Mouse (Mus musculus): Measurements from ENCODE around the gene Gphn. TPM values are rescaled to one million over a fixed set of nuclear protein-coding genes. Genes with fewer than 3 reads are reported as not detected.
A peak's percentile ranks its signal among the peaks of the same experiment; 100 is the strongest.

Gene Gphn
- 10 to 100 TPM; 66.2 to 71.3 TPM for total RNA-seq (2021)
- long read RNA-seq, experiment 1, transcript Gphn-202 (23 exons, 3,300 nt) = major isoform, 8 of 66 reads
- long read RNA-seq, experiment 1, partial matches to known transcripts = 10 of 66 reads
- long read RNA-seq, experiment 1, other reads (novel, unspliced or antisense) = 48 of 66 reads
- long read RNA-seq, experiment 2, transcript Gphn-202 (23 exons, 3,300 nt) = major isoform, 10 of 114 reads
- long read RNA-seq, experiment 2, partial matches to known transcripts = 11 of 114 reads
- long read RNA-seq, experiment 2, other reads (novel, unspliced or antisense) = 92 of 114 reads

DNA sequence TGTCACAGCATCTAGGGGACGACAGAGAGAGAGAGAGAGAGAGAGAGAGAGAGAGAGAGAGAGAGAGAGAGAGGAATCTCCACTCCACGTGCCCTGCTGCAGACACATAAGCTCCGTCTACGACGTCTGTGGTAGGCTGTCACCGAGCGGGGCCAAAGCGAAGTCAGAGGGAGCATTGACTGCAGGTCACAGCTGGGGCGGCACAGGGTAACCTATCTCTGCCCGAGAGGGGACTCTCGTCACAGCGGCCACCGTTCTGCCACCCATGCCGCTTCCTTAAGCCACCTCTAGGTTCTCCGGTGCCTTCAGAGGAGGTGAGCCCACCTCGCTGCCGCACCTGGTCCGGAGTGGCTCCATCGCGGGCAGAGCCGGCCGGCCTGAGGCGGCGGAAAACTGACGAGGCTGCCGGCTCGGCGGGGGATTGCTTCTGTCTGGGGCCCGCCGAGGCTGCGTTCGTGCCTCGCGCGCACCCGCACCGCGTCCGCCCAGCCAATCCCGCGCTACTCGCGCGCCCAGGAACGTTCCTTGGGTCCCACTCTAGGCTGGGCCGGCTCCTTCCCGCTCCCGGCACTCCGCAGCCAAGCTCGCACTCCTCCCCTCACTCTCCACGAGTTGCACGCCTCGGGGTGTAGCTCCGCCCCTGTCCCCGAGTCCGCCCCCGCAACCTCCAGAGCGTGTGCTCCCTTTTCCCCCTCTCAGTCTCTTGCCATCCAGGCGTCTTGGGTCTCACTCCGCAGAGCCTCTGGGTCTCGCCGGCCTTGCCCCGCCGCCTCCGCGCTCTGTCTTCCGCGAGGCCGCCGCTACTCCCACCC is at the start of gene Gphn:
TSS of gene Gphn (plus strand) at position 673 of the 812 bp plus-strand sequence.
- Histone ChIP-seq H3K27ac (peak within 1 kb of the TSS; percentile 99), H3K4me3 (peak within 1 kb of the TSS; percentile 73)
- DNase-seq (ENCODE audit: low spot score in 2 of 2) = peak; percentile 91 to 94
- peak; percentile 43 for TF ChIP-seq CTCF (conservative IDR thresholded peaks at IDR 0.05)

DNA sequence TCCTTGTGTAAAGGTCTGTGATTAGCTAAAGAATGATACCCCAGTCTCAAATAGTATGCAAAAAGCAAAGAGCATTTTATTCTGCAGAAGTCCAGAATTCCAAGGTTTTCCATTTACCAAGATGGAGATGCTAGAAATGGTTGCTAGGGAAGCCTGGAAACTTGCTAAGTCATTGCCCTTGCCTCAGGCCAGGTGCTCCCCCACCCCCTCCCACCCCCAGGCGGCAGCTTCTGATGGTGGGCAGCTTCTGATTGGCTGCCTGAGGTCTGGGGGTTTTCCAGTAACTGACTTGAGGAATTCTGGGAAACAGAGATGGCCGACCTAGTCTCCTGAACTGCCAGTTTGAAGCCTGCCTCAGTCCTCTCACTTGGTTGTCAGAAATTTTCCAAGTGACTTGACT is 44.7 kb upstream of the Gphn start:
- no peak for TF ChIP-seq CTCF (conservative IDR thresholded peaks at IDR 0.05)
- H3K27ac ChIP-seq = no peak overlapping the region
- H3K4me3 ChIP-seq = no peak overlapping the region
- DNase-seq (ENCODE audit: low spot score in 2 of 2) = no peak

DNA sequence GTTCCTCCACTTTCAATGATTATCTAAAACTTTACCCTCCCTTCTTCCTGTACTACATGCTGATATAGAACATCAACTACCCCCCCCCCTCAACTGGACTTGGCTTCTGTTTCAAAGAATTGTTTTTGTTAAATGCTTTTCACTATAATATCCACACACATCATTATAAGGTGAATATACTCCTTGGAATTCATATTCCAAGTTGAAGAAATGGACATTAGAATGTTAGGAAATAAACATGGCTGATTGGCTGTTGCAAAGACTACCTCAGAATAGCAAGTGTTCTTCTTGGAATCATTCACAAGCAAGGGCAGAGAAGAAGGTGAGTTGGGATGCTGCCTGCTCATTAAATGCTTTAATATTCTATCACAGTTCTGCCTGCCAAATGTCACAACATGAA is 32.2 kb upstream of the Gphn start, which contains the start of gene Gm6657:
TSS of gene Gm6657 (plus strand) at position 301 of the 400 bp plus-strand sequence.
- H3K27ac ChIP-seq = no peak within 1 kb of the TSS
- H3K4me3 ChIP-seq = no peak within 1 kb of the TSS
- TF ChIP-seq CTCF (conservative IDR thresholded peaks at IDR 0.05) = no peak
- no peak for DNase-seq (ENCODE audit: low spot score in 2 of 2)

DNA sequence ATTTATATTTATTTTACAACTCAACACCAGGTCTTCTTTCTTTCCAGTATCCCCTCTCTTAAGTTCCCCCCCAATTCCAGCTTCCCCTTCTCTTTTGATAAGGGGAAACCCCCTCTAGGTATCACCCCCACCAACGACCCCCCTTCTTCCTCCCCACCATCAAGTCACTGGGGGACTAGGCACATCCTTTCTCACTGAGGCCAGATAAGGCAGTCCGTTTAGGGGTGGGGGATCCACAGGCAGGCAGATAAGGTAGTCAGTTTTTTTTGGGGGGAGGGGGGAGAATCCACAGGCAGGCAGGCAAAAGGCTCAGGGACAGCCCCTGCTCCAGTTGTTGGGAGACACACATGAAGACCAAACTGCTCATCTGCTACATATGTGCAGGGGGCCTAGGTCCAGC is 30.8 kb upstream of the Gphn start:
- TF ChIP-seq CTCF (conservative IDR thresholded peaks at IDR 0.05) = no peak
- Histone ChIP-seq H3K4me3 (no peak overlapping the region), H3K27ac (no peak overlapping the region)
- DNase-seq (ENCODE audit: low spot score in 2 of 2) = no peak

DNA sequence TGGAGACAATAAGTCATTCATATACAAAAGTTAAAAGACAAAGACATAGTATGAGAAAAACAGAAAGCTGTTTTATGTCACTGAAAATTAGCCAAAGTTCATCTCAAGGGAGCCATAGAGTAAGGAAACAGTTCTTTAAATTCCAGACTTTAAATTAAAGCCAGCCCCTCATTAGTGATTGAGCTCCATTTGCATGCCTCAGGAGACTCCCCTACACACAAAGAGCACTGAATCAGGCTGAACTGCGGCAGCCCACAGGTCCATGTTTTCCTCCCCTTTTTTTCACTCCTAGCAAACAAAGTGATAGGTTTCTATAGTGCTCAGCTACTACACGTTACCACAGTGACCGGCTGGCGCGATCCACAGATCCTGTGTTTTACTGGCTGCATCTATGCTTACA is 22.5 kb upstream of the Gphn start:
- DNase-seq (ENCODE audit: low spot score in 2 of 2) = no peak
- Histone ChIP-seq H3K4me3 (no peak overlapping the region), H3K27ac (no peak overlapping the region)
- no peak for TF ChIP-seq CTCF (conservative IDR thresholded peaks at IDR 0.05)

DNA sequence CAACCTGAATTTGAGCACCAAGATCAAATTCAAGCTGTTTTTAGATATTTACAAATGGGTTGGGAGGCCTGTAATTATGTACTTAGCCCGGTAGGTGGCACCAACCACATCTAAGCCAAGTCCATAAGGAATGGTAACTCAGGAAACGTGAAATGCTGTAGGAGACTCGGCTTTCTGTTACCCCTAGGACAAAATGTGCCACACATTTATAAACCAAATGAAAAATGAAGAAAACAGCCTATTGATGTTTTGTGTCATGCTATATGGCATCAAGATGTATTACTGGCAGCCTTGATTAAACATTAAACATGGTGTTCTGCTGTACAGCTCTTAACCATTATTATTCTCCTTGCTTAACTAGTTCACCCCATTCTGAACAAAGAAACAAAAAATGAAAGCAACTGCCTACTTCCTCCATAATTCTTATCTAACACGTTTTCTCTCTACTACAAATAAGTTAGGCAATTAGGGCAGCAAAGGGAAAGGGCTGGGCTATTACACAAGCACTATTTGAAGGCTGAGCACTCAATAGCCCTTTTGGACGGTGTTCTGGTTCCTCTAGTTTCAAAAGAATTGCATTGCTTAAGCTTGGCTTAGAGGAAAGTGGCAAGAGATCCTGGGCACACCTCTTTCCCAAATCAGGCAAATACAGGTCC is 20.1 kb upstream of the Gphn start:
- DNase-seq (ENCODE audit: low spot score in 2 of 2) = peak; percentile 46 to 69
- H3K4me3 ChIP-seq = peak overlapping the region; percentile 33
- peak overlapping the region; percentile 49 for H3K27ac ChIP-seq
- TF ChIP-seq CTCF (conservative IDR thresholded peaks at IDR 0.05) = peak; percentile 94

DNA sequence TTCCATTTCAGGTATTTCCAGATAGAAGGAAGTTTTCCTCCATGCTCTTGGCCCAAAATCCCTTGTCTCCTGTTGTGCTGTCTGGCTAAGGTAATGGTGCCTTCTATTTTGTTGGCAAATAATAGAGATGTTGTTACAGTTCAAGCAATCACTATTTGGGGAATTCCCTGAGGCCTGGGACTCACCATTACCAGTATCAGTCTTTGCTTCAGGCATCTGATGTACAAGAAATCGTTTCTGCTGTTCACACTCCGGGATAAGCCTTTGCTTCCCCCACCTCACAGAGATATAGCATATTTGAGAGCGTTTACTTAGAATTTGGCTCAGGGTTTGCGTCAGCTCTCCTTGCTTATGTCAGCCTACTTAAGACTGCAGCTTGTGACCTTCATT is 19.6 kb upstream of the Gphn start:
- peak overlapping the region; percentile 49 for H3K27ac ChIP-seq
- DNase-seq (ENCODE audit: low spot score in 2 of 2) = no peak
- no peak overlapping the region for H3K4me3 ChIP-seq
- TF ChIP-seq CTCF (conservative IDR thresholded peaks at IDR 0.05) = no peak

DNA sequence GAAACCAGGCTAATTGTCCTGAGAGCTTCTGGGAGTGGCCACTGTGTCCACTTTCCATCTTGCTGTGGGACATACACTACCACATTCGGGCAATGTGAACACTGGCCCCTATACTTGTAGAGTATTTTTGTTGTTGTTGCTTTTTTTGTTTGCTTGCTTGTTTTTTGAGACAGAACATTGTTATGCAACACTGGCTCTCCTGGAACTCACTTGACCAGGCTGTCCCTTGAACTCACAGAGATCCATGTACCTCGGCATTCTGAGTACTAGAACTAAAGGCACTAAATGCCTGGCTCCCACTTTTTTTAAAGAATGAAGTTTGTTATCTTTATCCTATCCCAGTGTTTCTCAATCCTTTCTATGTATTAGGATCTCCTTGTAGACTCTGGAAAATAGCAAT is 16.3 kb upstream of the Gphn start:
- Histone ChIP-seq H3K27ac (no peak overlapping the region), H3K4me3 (no peak overlapping the region)
- no peak for TF ChIP-seq CTCF (conservative IDR thresholded peaks at IDR 0.05)
- DNase-seq (ENCODE audit: low spot score in 2 of 2) = no peak

DNA sequence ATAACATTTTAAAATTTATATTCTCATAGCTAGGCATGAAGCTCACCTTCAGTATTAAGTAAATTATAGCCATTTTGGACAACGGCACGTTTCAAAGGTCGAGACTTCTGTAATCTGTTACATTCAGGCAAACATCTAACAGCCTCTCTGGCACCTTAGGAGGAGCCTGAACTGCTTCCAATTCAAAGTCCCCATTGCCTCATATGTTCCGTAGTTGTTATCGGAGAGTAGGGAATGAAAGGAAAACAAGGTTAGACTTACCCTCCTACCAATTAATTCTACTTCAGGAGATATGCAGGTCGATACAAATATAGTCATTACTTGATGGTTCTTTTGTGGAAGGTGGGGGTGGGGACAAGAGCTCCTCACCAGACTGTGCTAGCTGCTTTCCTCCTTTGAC is 10.7 kb upstream of the Gphn start:
- TF ChIP-seq CTCF (conservative IDR thresholded peaks at IDR 0.05) = no peak
- H3K4me3 ChIP-seq = no peak overlapping the region
- DNase-seq (ENCODE audit: low spot score in 2 of 2) = no peak
- H3K27ac ChIP-seq = no peak overlapping the region

DNA sequence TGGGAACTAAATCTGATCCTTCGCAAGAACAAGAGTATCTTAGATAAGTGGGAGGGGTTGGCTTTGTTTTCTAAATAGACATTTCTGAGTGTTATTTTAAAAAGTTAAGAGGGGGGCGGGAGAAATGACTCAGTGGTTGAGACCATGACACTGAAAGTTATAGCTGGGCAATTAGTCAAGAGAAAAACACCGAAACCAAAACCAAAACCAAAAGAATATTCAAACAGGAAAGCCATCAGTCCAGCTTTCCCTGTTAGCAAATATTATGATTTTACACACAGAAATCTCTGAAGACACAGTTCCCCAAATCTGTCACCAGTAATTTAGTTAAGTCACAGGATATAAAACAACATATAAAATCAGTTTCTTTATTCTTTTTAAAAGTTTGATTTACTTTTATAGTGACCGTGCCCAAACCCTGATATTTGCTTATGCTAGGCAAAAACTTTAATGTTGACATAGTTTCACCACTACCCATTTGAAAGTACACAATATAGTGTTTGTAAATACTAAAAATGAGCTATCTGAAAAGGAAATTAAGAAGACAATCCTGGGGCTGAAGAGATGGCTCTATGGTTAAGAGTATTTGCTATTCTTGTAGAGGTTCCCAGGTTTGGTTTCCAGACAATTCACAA is 6.9 kb upstream of the Gphn start:
- Histone ChIP-seq H3K27ac (no peak overlapping the region), H3K4me3 (no peak overlapping the region)
- no peak for DNase-seq (ENCODE audit: low spot score in 2 of 2)
- TF ChIP-seq CTCF (conservative IDR thresholded peaks at IDR 0.05) = no peak

DNA sequence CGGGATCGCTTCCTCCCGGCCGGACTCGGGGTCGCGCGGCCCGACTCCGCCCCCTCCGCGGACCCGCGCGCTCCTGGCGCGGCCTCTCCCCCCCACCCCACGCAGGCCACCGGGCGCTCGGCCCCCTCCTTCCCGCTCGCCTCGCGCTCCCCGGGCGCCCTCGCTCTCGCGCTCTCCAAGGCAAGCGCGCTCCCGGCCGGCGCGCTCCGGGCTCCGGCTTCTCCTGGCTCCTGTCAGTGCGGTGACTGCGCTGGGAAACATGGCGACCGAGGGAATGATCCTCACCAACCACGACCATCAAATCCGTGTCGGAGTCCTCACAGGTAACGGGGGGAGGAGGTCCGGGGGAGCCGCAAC is 318 bp downstream of the Gphn start:
- peak; percentile 82 to 87 for DNase-seq (ENCODE audit: low spot score in 2 of 2)
- TF ChIP-seq CTCF (conservative IDR thresholded peaks at IDR 0.05) = no peak
- peak overlapping the region; percentile 73 for H3K4me3 ChIP-seq
- H3K27ac ChIP-seq = peak overlapping the region; percentile 99

DNA sequence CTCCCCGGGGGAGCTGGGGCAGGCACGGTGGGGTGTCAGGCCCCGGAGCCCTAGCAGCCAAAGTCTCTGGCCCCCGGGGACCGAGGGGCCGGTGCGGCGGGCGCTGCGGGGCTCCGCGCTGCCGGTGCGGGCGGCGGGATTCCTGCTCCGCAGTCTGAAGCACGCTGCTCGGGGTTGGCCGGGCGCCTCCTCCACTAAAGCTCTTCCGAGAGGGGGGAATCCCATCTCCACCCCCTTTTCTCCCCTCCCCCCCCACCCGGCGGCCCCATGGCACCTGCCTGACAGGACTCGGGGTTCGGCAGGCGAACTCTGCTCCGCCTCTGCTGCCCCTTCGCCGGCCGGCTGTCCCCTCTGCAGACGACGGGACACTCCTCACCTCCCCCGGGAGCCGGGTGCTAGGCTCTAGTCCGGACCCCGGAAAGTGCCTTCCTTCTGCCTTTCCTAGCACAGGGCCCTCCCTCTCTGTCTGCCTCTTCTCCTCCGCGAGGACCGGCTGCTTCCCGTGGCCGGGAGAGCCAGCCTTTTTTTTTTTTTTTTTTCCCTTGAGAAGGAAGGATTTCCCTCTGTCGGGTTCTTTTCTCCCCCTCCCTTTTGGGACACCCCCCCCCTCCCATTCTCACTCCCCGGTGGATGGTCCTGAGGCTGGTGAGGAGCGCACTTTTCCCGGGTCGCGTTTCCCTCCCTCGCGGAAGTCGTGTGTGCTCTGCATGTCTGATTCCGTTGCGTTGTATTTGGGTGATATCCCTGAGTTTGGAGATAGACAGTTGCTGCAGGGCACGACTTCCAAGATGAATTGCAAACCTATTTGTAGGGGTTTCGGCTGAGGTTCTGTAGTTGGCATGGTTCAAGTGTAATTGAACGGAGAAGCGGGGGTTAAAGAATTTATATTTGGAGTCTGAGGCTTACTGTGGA is 1.1 kb downstream of the Gphn start:
- H3K4me3 ChIP-seq = peak overlapping the region; percentile 73
- peak; percentile 24 to 30 for DNase-seq (ENCODE audit: low spot score in 2 of 2)
- H3K27ac ChIP-seq = peak overlapping the region; percentile 99
- TF ChIP-seq CTCF (conservative IDR thresholded peaks at IDR 0.05) = no peak

Measured in layer of hippocampus, adult 2 months (tissue).